Mouse (Mus musculus): Measurements from ENCODE around the gene Zfp704. TPM values are rescaled to one million over a fixed set of nuclear protein-coding genes. Genes with fewer than 3 reads are reported as not detected.

Zfp704 gene
- total and polyA plus RNA-seq, 3 experiments: not detected

- Histone ChIP-seq H3K27me3 (replicated peaks) (no peaks in the 10 kb centered on the region), H3K79me2 (replicated peaks; ENCODE audit: control insufficient read depth, extremely low read depth, insufficient read depth, poor library complexity, severe bottlenecking) (no peaks in the 10 kb centered on the region), H3K4me3 (replicated peaks in 1 of 3; ENCODE audit: low read depth in 2 of 3, low read length in 2 of 3, poor library complexity in 1 of 3) (no peak overlapping the region), H3K4me2 (ENCODE audit: insufficient read depth, low read depth, poor library complexity, severe bottlenecking) (no peak overlapping the region), H3K4me1 (ENCODE audit: control insufficient read depth in 1 of 2, insufficient read depth in 2 of 2) (peaks cover 8 to 21% of the 10 kb centered on the region in 2 experiments), H3K36me3 (replicated peaks in 1 of 2; ENCODE audit: control insufficient read depth in 1 of 2, insufficient read depth in 1 of 2, low read length in 1 of 2) (no peaks in the 10 kb centered on the region), H3K27ac (ENCODE audit: insufficient read depth, low read depth) (no peak overlapping the region), H3K9me3 (replicated peaks; ENCODE audit: low read length) (no peaks in the 10 kb centered on the region), H3K9ac (ENCODE audit: insufficient read depth, low read depth) (no peak overlapping the region)
- peak; percentile 39 for DNase-seq (ENCODE audit: extremely low read depth)
- dilution Hi-C loops (cut with MboI; ENCODE audit: extremely low pct_ligation_motif_present, extremely low pct_unique_long_range_greater_than_20kb, low sequenced_read_pairs): no loop called here
- in situ Hi-C loops (cut with MboI; ENCODE audit: low pct_ligation_motif_present, low pct_unique_long_range_greater_than_20kb, low sequenced_read_pairs): loop anchor here (25.0 kb wide), 1 partner anchor 367 kb away; no protein-coding TSS in a partner anchor
- no peak for TF ChIP-seq PAX5 (IDR thresholded peaks at IDR 0.05; ENCODE audit: low read length)
- peak; percentile 56 for TF ChIP-seq ZNF384 (IDR thresholded peaks at IDR 0.05; ENCODE audit: low read depth, low read length)
These were observed 155.1 kb downstream of the Zfp704 start for GRCm38 (mm10) chr3:9454556-9455330.

- no peaks in the 10 kb centered on the region for H3K36me3 ChIP-seq (replicated peaks in 1 of 2; ENCODE audit: control insufficient read depth in 1 of 2, insufficient read depth in 1 of 2, low read length in 1 of 2)
- TF ChIP-seq ETS1 (conservative IDR thresholded peaks at IDR 0.05; ENCODE audit: low read depth, low read length) (no peak), EP300 (IDR thresholded peaks at IDR 0.05; ENCODE audit: low read length) (no peak), GABPA (IDR thresholded peaks at IDR 0.05; ENCODE audit: insufficient replicate concordance, low read depth, low read length) (no peak), UBTF (IDR thresholded peaks at IDR 0.05; ENCODE audit: low read depth, low read length) (no peak), TBP (conservative IDR thresholded peaks at IDR 0.05; ENCODE audit: low read depth, low read length) (no peak), IRF4 (IDR thresholded peaks at IDR 0.05; ENCODE audit: low read depth, low read length) (no peak), TCF12 (IDR thresholded peaks at IDR 0.05; ENCODE audit: low read depth, low read length) (no peak), ZNF384 (IDR thresholded peaks at IDR 0.05; ENCODE audit: low read depth, low read length) (no peak), RAD21 (IDR thresholded peaks at IDR 0.05; ENCODE audit: low read depth, low read length) (no peak), SIN3A (IDR thresholded peaks at IDR 0.05; ENCODE audit: low read length) (no peak), USF2 (conservative IDR thresholded peaks at IDR 0.05; ENCODE audit: low read depth, low read length) (no peak), RCOR1 (conservative IDR thresholded peaks at IDR 0.05; ENCODE audit: low read depth, low read length) (no peak), CHD2 (IDR thresholded peaks at IDR 0.05; ENCODE audit: low read length) (no peak), MAFK (IDR thresholded peaks at IDR 0.05; ENCODE audit: insufficient replicate concordance, low read length) (no peak)
- dilution Hi-C loops (cut with MboI; ENCODE audit: extremely low pct_ligation_motif_present, extremely low pct_unique_long_range_greater_than_20kb, low sequenced_read_pairs): no loop called here
- no peak overlapping the region for H3K9ac ChIP-seq (ENCODE audit: insufficient read depth, low read depth)
- no peak for DNase-seq (ENCODE audit: extremely low read depth)
- H3K9me3 ChIP-seq (replicated peaks; ENCODE audit: low read length): peaks cover 4% of the 10 kb centered on the region
- H3K27me3 ChIP-seq (replicated peaks): no peaks in the 10 kb centered on the region
- H3K79me2 ChIP-seq (replicated peaks; ENCODE audit: control insufficient read depth, extremely low read depth, insufficient read depth, poor library complexity, severe bottlenecking): no peaks in the 10 kb centered on the region
- in situ Hi-C loops (cut with MboI; ENCODE audit: low pct_ligation_motif_present, low pct_unique_long_range_greater_than_20kb, low sequenced_read_pairs): loop anchor here (25.0 kb wide), 1 partner anchor 363 kb away; no protein-coding TSS in a partner anchor
- peaks cover 8 to 20% of the 10 kb centered on the region in 2 experiments for H3K4me1 ChIP-seq (ENCODE audit: control insufficient read depth in 1 of 2, insufficient read depth in 2 of 2)
- H3K4me2 ChIP-seq (ENCODE audit: insufficient read depth, low read depth, poor library complexity, severe bottlenecking): no peak overlapping the region
- H3K27ac ChIP-seq (ENCODE audit: insufficient read depth, low read depth): no peak overlapping the region
- H3K4me3 ChIP-seq (replicated peaks in 1 of 3; ENCODE audit: low read depth in 2 of 3, low read length in 2 of 3, poor library complexity in 1 of 3): no peak overlapping the region
These were observed 159.4 kb downstream of the Zfp704 start for GRCm38 (mm10) chr3:9450521-9450920.

All from CH12.LX (cell line).